Mouse (Mus musculus) cortical plate, adult 2 months (tissue): ENCODE data around the gene Myo6.

Experiments used
- CTCF ChIP-seq: fragments of 200-500 bp; IDR thresholded peaks from 2 replicates; pipeline ENCODE4 v1.5.1; 2011; ENCODE audit warnings: mild to moderate bottlenecking, control low read depth, low read length; ENCODE audit not compliant: insufficient read depth; ENCODE audit errors: extremely low read depth
- POLR2A ChIP-seq: fragments of 200-500 bp; IDR thresholded peaks from 2 replicates; pipeline ENCODE4 v1.6.1; 2011; ENCODE audit warnings: mild to moderate bottlenecking, low read length, control low read depth; ENCODE audit not compliant: insufficient read depth; ENCODE audit errors: extremely low read depth

DNA sequence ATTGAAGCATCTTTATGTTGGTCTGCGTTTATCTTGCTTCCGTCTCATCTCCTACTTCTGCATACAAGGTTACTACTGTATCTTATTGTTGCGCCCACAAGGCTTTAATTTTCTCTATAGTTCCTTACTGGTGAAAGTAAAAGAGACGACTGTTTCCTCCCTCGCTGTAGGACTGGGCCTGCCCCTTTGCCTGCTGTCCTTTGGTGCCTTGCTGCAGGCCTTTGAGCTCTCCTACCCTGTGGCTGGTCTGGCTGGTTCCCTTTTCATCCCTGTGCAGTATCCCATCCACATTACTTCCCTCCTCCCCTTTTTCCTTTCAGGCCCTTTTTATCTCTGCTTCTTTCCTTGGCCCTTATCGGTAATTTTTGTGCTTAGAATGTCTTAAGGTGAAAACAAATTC lies 29.6 kb downstream of the Myo6 start:
- TF ChIP-seq POLR2A = no peak
- no peak for TF ChIP-seq CTCF
